In the genomic region with DNA sequence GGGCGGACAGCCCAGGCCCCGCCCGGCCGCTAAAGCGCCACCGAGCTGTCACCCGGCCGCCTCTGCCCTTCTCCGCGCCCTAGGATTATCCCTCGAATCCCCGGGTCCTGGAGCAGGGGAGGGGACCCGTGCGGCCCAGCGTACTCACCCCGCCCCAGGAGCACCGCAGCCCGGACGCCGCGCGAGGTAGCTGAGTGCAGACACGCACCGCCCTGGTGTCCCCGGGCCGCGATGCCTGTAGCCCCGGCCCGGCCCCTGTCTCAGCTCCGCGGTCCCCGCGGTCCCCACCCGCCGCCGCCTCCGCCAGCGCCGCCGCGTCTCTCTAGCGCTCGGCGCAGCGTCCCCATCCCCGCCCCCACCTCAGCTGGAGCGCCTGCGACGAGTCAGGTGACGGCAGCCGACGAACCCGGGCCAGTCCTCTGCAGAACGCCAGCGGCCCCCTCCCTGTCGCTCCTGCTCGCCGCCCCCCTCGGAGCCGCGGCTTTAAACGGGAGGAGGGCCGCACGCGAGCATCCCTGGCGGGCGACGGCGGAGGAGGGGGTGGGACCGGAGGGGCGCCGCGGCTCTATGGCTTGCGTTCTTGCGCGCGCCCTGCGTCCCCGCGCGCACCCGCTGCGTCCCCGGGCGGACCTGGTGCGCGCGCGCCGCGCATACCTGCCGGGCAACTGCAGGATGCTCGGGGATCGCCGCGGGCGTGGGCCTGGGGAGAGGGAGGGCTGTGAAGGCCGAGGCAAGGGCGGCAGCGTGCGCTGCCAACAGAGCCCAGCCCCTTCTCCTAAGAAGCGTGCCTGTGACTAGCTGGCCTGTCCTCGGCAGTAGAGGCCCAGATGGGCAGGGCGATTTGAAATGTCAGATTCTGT, we compare ENCODE assay signal across 7 mouse cellular contexts. TPM values are rescaled to one million over a fixed set of nuclear protein-coding genes. Genes with fewer than 3 reads are reported as not detected.
A peak's percentile ranks its signal among the peaks of the same experiment; 100 is the strongest.
DNase-seq lines count a peak whose midpoint lies in the region; ATAC-seq and TF ChIP-seq lines count a peak whose summit lies in the region.

A gene (minus strand): TSS at position 542 of the 860 bp plus-strand sequence.

- ATAC-seq in hindbrain, embryonic 12.5 days (ENCODE audit: low FRiP score), result peak; percentile 95
- ATAC-seq in midbrain, embryonic 14.5 days (ENCODE audit: low FRiP score, low TSS enrichment), result peak; percentile 96

- WGBS in forebrain, embryonic 10.5 days, result under 1% methylated on average over 102 of the region's 104 CpGs
- WGBS in hindbrain, embryonic 12.5 days, result under 1% methylated on average over 72 of the region's 104 CpGs
- under 1% methylated on average over 102 of the region's 104 CpGs for WGBS in midbrain, embryonic 14.5 days

- H3K4me2 ChIP-seq in hindbrain, embryonic 12.5 days (replicated peaks), result peak within 1 kb of the TSS; percentile 87
- H3K4me2 ChIP-seq in midbrain, embryonic 14.5 days (ENCODE audit: low read length), result peak within 1 kb of the TSS; percentile 76

- H3K4me1 ChIP-seq in forebrain, embryonic 10.5 days, result peaks cover 23% of the 10 kb centered on the region
- H3K4me1 ChIP-seq in hindbrain, embryonic 12.5 days, result peaks cover 7% of the 10 kb centered on the region
- peaks cover 14% of the 10 kb centered on the region for H3K4me1 ChIP-seq in midbrain, embryonic 14.5 days (ENCODE audit: control insufficient read depth, insufficient read depth, low read length)

- no peaks in the 10 kb centered on the region for H3K9me3 ChIP-seq in forebrain, embryonic 10.5 days
- no peaks in the 10 kb centered on the region for H3K9me3 ChIP-seq in hindbrain, embryonic 12.5 days (replicated peaks)
- H3K9me3 ChIP-seq in midbrain, embryonic 14.5 days (ENCODE audit: control insufficient read depth, low read length), result no peaks in the 10 kb centered on the region

- H3K4me3 ChIP-seq in forebrain, embryonic 10.5 days, result peak within 1 kb of the TSS; percentile 80
- H3K4me3 ChIP-seq in hindbrain, embryonic 12.5 days, result peak within 1 kb of the TSS; percentile 84
- peak within 1 kb of the TSS; percentile 88 for H3K4me3 ChIP-seq in left cerebral cortex, adult 2 months
- H3K4me3 ChIP-seq in midbrain, embryonic 14.5 days (replicated peaks; ENCODE audit: low read depth, low read length), result peak within 1 kb of the TSS; percentile 85

- peak within 1 kb of the TSS; percentile 82 for H3K27ac ChIP-seq in forebrain, embryonic 10.5 days
- H3K27ac ChIP-seq in hindbrain, embryonic 12.5 days, result peak within 1 kb of the TSS; percentile 95
- peak within 1 kb of the TSS; percentile 98 for H3K27ac ChIP-seq in left cerebral cortex, adult 2 months
- peak within 1 kb of the TSS; percentile 96 for H3K27ac ChIP-seq in midbrain, embryonic 14.5 days (replicated peaks; ENCODE audit: low read depth, low read length)

- TF ChIP-seq CTCF in brain, embryonic 14.5 days (IDR thresholded peaks at IDR 0.05; ENCODE audit: borderline replicate concordance, extremely low read depth, insufficient read depth, insufficient read length), result no peak
- no peak; the same call in none of the 2 replicates for TF ChIP-seq CTCF in left cerebral cortex, adult 2 months (IDR thresholded peaks at IDR 0.05)

- peak; percentile 72 for TF ChIP-seq POLR2A in brain, embryonic 14.5 days (IDR thresholded peaks at IDR 0.05; ENCODE audit: borderline replicate concordance, extremely low read depth, insufficient read depth, insufficient read length, poor library complexity, severe bottlenecking)

- peak within 1 kb of the TSS; percentile 85 for H3K9ac ChIP-seq in hindbrain, embryonic 12.5 days
- peak within 1 kb of the TSS; percentile 89 for H3K9ac ChIP-seq in midbrain, embryonic 14.5 days (replicated peaks; ENCODE audit: low read length)

- DNase-seq in ZHBTc4 (ENCODE audit: low read depth, low spot score), result peak; percentile 89
- peak; percentile 97 for DNase-seq in brain, embryonic 14.5 days (ENCODE audit: low read depth)
- peak; percentile 59 for DNase-seq in forebrain, embryonic 10.5 days (ENCODE audit: extremely low spot score, low spot score)
- DNase-seq in left cerebral cortex, adult 2 months (ENCODE audit: extremely low spot score in 1 of 2, low spot score in 2 of 2), result peak; percentile 91 to 93
- DNase-seq in midbrain, embryonic 14.5 days, result peak; percentile 96
- DNase-seq in testis, postnatal 14 days (ENCODE audit: low spot score), result peak; percentile 17

- H3K36me3 ChIP-seq in forebrain, embryonic 10.5 days (replicated peaks), result no peaks in the 10 kb centered on the region
- H3K36me3 ChIP-seq in hindbrain, embryonic 12.5 days, result no peaks in the 10 kb centered on the region
- H3K36me3 ChIP-seq in midbrain, embryonic 14.5 days (ENCODE audit: control insufficient read depth, insufficient read depth, low read length), result no peaks in the 10 kb centered on the region

- intact Hi-C loops in left cerebral cortex, adult 2 months (cut with DNase I), result loop anchor here (1.0 to 5.0 kb wide), 3 partner anchors 97 to 136 kb away; no protein-coding TSS in a partner anchor

- H3K27me3 ChIP-seq in forebrain, embryonic 10.5 days (ENCODE audit: poor library complexity, severe bottlenecking), result peaks cover 61% of the 10 kb centered on the region
- peaks cover 28% of the 10 kb centered on the region for H3K27me3 ChIP-seq in hindbrain, embryonic 12.5 days
- H3K27me3 ChIP-seq in midbrain, embryonic 14.5 days (ENCODE audit: control insufficient read depth, insufficient read depth, low read length), result no peaks in the 10 kb centered on the region

RNA-seq across cellular contexts. Expression of the gene that starts here (rescaled TPM):
- 116 and 131 TPM in 2 replicates for polyA plus RNA-seq in brain, embryonic 14.5 days (2012; rRNA removed)
- 2.0 and 2.6 TPM in 2 replicates for polyA plus RNA-seq in forebrain, embryonic 10.5 days (2016; fragmentation: Nextera tagmentation; extraction: Ambion mirVana)
- polyA plus RNA-seq in hindbrain, embryonic 12.5 days (2016; fragmentation: Nextera tagmentation; extraction: Ambion mirVana), result 52.9 and 60.4 TPM in 2 replicates
- 100 to 1,000 TPM; 384 to 394 TPM for total RNA-seq in left cerebral cortex, adult 2 months (2021)
- polyA plus RNA-seq in midbrain, embryonic 14.5 days (2014; fragmentation: Nextera tagmentation; extraction: Ambion mirVana), result 87.1 and 103 TPM in 2 replicates

Comparison
In these comparisons a context has a peak if more than half of its experiments do, and no peak if none do; other contexts are left out.
1. Peak in every context shown above with its lines: DNase-seq, ATAC-seq, H3K4me3 ChIP-seq and H3K27ac ChIP-seq.
2. RNA of the gene that starts here (polyA plus RNA-seq): 116 to 131 TPM in brain, embryonic 14.5 days, 87.1 to 103 TPM in midbrain, embryonic 14.5 days and 52.9 to 60.4 TPM in hindbrain, embryonic 12.5 days; 2.0 to 2.6 TPM in forebrain, embryonic 10.5 days; every median in the first group is over 10 times any median in the second.
3. DNase-seq: peak in every context shown above with its lines; median percentile 97 in brain, embryonic 14.5 days; 96 in midbrain, embryonic 14.5 days; 92 in left cerebral cortex, adult 2 months; 89 in ZHBTc4; 59 in forebrain, embryonic 10.5 days; 17 in testis, postnatal 14 days.